Mouse (Mus musculus): ENCODE measurements around the gene Clptm1.

Gene Clptm1

DNA sequence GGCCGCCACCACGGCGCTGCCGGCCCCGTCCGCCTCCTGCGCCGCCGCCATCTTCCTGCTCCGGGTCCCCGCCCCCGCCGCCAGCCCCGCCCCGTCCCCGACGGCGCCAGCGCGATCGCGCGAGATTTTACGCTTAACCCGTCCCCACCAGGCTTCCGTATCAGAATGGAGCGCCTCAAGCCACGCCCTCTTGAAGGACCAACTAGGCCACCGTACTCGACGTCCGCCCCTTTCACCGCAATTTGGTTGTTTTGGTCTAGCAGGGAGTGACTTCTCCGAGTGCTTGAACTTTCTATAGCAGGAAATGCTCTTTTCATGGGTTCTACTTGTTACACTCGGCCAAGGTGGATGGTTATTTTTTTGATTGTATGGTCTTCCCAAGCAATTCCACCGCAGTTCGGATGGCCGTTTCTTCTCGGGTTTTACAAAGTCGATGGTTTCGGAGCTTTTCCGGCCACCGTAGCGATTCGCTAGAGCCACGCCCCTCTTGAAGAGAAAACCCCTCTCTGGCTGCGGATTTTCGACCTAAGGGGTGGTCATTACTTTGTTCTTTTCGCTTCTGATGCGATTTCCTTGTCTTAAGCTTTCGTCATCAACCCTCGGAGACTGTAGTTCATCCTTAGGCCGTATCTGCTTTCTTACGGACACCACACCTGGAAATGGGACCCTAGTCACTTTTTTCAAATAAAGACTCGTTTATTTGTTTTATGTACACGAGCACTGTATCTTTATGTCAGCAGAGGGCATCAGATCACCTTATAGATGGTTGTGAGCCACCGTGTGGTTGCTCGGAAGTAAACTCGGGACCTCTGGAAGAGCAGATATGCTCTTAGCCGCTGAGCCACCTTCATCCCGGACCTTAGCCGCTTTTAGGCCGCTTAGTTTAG, at the start of gene Clptm1:
Gene Clptm1, minus strand, starts transcription at position 79 of the 887 bp plus-strand sequence.
- peak; percentile 98 for DNase-seq

GRCm38 (mm10) chr7:19713598-19713997, 48.8 kb upstream of the Clptm1 start:
- DNase-seq = no peak

DNA sequence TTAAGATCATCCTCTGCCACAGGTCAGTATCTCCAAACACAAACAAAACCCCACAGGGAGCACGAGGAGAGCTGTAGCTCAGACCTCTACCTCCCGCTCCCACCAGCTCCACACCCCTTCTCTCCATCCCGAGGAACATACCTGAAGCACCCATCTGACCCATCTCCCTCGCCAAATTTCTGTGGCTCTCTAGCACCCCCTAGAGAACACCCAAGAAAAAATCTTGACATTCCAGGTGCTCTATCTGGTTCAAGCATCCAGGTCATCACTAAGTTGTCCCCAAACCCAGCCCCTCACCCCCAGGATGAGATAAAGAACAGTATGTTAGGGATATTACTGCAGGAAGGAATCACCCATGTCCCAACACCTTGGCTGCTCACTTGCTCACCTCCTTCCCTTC, 48.4 kb upstream of the Clptm1 start:
- no peak for DNase-seq

DNA sequence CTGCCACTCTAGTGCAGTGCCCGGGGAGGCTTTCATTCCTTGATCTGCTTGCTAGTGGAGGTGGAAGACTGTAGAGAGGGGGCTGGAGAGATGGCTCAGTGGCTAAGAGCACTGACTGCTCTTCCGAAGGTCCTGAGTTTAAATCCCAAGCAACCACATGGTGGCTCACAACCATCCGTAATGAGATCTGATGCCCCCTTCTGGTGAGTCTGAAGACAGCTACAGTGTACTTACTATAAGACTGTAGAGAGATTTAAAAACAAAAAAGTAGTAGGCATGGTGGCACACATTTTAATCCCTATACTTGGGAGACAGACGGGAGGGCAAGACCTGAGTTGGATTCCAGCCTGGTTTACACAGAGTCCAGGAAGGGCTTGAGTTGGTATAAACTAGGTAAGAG, 47.6 kb upstream of the Clptm1 start:
- no peak for DNase-seq

- no peak for DNase-seq
These were observed 45.8 kb upstream of the Clptm1 start for GRCm38 (mm10) chr7:19710650-19711049.

- no peak for DNase-seq
These were observed 40.4 kb upstream of the Clptm1 start for GRCm38 (mm10) chr7:19705271-19705670.

DNA sequence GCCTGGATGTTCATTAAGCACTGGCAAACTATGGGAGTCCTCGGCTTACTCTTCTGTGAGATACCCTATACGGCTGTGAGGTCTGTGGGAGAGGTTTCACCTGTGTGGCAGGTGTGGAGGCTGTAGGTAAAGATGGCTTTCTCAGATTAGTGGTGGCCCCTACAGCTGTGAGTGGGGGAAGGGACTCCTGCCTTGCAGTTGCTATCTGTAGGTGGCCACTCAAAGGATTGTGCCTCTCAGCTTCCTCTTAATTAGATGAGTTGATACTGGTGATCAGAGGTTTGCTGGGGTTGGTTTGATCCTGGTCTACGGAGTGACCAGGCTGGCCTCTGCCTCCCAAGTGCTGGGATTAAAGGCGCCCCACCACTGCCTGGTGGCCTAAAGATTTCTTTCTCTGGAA, 39.6 kb upstream of the Clptm1 start:
- no peak for DNase-seq

GRCm38 (mm10) chr7:19702859-19703555, 38.2 kb upstream of the Clptm1 start:
- no peak for DNase-seq

- peak; percentile 91 for DNase-seq
These were observed 36.4 kb upstream of the Clptm1 start for GRCm38 (mm10) chr7:19701069-19701761.

GRCm38 (mm10) chr7:19700299-19701068, 35.7 kb upstream of the Clptm1 start:
- no peak for DNase-seq

DNA sequence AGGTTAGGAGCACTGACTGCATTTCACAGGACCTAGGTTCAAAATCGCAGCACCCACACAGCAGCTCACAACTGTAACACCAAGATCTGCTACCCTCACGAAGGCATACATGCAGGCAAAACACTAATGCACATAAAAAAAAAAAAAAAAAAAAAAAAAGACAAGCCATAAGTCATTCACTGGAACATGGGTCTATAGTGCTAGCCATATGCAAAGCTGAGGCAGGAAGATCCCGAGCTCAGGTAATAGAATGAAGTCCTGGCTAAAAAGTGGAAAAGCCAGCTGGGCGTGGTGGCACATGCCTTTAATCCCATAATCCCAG, 35.0 kb upstream of the Clptm1 start:
- DNase-seq = no peak

DNA sequence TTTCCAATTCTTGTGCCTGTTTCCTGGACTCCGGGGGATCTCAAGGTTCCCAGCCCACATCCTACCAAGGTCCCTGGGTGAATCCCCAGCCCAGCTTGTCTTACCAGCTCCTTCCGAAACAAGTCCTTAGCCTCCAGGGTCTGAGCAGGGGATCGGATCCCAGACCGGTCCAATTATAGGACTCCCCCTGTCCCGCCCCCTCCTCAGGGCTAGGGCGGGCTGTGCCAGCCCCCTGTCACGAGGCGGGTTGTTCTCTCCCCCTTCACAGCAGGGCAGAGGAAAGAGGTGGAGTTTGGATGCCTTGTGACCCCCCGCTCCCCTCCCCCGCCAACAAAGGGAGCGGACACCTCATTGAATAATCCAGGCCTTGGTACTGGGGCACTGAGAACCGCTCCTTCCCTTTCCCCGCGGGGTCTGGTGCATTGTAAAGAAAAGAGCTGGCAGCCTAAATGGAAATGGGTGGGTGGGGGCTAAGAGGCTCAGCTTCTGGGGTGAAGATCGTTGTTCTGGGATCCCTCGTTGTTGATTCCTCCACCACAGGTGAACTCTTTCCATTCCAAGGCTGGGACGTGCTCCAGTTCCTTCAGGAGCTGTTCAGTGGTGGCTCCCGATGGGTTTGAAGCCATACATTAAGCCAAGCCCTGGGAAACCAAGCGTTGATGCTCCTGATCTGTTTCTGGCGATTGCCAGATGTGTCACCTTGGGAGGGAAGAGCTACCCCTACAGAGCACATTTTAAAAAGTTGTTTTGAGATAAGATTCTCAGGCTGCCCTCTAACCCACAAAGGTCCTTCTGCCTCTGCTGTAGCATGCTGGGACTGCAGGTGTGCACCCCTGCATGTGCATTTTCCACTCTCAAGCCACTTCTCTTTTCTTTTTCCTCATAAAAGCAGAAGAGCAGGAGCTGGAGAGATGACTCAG, 34.3 kb upstream of the Clptm1 start, which contains the start of gene Apoe:
Gene Apoe, minus strand, starts transcription at position 282 of the 920 bp plus-strand sequence.
- DNase-seq = peak; percentile 80

DNA sequence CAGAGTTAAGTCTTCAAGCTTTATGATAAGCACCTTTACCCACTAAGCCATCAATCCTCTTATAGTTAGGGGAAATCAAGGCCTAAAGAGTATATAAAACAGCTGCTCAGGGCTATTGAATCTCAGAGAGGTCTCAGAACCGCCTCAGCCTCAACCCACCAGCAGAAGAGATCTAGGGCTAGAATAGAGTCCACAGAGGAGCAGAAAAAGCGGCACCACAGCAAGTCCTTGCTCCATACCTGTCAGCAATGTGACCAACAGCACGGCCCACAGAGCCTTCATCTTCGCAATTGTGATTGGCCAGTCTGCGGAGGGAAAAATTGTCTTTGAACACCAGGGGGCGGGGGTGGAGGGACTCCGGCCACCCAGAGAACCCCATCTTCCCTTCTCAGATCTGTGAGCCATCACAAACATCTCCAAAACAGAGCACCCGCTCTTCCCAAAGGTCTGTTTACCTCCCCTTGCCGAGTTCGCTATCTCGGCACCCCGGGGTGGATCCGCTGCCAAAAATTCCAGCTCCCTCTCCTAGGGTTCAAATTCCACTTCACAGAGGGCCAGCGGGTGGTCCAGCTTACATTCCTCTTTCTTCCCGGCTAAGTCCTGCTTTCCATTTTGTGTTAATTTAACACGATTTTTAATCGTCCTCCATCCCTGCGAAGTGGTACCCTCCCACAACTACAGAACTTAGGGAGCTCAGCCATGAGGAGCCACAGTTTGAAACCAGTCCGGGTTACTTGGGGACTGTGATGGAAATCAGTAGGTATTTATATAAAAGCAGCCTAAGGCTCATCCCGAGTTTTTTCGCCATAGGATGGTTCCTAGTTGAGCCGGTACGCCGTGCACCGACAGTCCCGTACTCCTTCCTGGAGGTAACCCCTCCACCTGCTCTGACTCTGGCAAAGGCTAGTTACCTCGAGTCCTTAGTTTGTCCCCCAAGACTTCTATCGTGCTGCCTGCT, 33.4 kb upstream of the Clptm1 start:
- DNase-seq = peak; percentile 58

- DNase-seq = no peak
These were observed 31.6 kb upstream of the Clptm1 start for GRCm38 (mm10) chr7:19696336-19696873.

- DNase-seq = no peak
These were observed 31.0 kb upstream of the Clptm1 start for GRCm38 (mm10) chr7:19695881-19696280.

GRCm38 (mm10) chr7:19695213-19695594, 30.4 kb upstream of the Clptm1 start:
- no peak for DNase-seq

- no peak for DNase-seq
These were observed 29.7 kb upstream of the Clptm1 start for GRCm38 (mm10) chr7:19694336-19695212.

GRCm38 (mm10) chr7:19693421-19693820, 28.6 kb upstream of the Clptm1 start:
- DNase-seq = peak; percentile 68
